Mouse (Mus musculus): ENCODE measurements around the gene 4833439L19Rik.
A peak's percentile ranks its signal among the peaks of the same experiment; 100 is the strongest.

4833439L19Rik gene

DNA sequence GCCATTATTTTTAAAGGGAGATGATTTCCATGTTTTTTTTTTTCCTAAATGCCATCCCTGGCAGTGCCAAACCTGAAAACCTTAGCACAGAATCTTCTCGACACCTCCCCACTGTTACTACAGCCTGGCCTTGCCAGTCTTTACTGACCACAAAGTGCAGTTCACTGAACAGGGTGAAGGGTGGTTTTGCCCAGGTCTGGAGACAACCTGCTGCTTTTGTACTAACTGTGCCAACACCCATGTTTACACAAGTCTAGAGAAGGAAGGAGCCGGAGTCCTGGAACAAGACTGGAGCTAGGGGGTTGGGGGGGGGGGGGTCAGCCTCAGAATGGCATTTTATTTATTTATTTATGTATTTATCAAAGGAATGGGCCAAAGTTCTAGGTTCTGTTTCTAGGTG, 16.1 kb upstream of the 4833439L19Rik start:
- DNase-seq = no peak

DNA sequence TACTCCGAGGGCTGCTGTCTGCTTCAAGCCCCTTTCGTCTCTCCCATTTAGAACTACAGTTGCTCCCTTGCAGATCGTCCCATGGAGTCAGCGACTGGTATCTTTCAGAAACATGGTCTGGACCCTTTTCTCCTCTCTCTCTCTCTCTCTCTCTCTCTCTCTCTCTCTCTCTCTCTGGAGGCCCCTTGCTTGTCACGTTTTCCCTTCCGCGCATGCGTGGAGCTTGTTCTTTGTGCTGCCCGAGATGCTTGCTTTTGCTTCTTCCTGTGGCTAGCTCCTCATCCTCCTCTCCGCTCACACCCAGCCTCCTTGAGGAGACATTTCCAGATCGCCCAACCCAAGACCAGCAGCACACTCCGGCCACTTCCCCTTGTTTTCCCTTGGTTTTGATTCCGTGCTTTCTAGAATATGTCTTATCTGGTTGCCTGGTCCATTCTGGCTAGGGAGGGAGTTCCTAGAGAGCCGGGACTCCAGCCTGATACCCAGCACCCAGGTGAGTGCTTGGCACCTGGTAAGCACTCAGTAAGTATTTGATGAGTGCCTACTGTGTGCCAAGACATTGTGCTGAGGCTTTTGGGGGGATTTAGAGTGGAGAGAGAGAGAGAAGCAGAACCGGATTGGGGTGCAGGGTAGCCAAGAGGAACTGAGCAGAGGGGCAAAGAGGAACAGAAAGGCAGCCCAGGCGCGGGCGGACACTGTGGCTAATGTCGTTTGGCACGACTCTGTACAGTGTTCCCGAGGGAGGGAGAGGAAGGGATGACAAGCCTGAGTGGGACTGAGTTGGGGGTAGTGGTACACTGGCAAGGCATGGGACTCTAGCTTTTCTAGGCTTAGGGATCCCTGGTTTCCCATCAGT, 12.6 kb upstream of the 4833439L19Rik start:
- DNase-seq = no peak

DNA sequence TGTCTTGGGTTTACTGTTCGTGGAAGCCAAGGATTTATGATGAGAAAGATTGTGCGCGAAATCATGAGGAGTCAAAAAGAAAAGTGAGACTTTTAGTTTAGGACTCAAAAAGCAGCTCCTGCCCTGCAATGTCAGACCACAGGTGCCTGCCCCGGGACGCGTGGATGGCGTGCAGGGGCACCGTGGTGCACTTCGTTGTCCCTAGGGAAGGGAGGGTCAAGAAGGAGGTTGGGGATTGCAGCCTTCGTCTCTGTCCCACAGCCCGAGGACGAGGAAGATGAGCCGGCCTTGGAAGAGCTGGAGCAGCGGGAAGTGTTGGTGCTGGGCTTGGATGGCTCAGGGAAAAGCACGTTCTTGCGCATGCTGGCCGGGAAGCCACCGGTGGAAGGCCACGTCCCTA, 10.3 kb upstream of the 4833439L19Rik start:
- DNase-seq = no peak

DNA sequence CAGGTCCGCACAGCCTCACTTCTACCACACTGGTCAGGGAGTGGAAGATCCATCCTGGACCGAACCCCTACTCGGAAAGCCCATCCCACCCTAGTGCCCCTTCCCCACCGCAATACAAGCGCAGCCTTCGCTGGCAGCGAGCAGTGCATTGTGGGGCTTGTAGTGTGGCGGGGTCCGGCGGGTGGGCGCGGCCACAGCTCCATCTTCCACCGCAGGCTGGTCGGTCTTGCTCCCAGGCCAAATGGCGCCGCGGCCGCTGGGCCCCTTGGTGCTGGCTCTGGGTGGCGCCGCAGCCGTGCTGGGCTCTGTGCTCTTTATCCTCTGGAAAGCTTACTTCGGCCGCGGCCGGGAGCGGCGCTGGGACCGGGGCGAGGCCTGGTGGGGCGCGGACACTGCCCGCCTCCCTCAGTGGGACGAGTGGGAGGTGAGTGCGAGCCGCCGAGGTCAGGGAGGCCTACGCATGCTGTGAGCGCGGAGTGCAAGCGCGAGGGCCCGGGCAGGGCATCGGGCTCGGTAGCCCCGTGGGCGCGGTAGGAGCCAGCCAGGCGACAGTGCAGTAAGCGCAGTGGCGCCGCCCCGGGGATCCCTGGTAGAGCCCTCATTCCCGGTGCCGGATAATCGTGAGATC, 9.7 kb upstream of the 4833439L19Rik start, which contains the start of gene Arl10:
Gene Arl10, plus strand, starts transcription at position 162 of the 628 bp plus-strand sequence.
- DNase-seq = peak; percentile 88

DNA sequence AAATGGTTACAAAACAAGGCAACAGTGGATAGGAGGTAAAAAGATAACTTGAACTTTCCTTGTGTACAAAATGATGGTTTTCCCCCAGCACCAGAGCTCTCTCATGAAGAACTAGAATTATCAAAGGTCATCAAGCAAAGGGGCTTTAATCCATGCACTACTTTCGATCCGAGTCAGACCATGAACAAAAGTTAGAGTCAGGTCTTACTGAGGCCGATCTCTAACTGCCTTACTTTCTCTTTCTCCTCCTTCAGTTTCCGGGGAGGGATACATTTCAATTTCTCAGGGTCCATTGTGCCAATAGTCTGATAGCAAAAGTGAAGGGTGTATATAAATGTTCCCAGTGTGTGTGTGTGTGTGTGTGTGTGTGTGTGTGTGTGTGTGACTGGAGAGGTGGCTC, 7.4 kb upstream of the 4833439L19Rik start:
- DNase-seq = no peak

DNA sequence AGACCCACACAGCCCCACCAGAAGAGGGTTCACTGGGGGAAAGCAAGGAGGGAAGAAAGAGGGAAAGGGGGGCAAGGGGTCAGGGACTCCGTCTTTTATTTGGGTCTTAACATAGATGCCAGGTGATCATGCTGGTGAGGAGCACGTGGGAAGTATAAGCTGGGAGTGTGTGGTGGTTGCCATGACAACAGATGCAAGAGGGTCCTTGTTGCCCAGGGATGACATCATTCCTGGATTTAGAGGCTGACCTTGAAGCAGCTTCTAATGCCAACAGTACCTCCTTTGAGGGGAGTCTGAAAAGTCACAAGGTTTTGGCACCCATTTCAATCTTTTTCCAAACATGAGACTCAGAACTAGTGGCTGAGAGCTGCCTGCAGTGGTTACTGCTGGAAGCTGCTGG, 6.4 kb upstream of the 4833439L19Rik start:
- no peak for DNase-seq

DNA sequence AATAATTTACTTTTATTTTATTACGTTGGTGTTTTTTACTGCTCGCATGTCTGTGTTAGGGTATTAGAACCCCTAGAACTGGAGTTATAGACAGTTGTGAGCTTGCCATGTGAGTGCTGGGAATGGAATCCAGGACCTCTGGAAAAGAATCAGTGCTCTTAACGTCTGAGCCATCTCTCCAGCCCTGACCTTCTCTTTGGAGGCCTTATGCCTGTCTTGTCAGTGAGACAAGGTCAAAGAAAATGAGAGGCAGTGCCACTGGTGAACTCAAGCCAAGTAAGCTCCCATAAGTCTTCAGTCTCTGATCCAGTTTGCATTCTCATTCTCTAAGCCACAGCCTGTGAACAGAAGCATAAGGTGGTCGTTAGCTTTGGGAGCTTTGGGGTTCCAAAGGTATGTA, 5.5 kb upstream of the 4833439L19Rik start:
- no peak for DNase-seq

DNA sequence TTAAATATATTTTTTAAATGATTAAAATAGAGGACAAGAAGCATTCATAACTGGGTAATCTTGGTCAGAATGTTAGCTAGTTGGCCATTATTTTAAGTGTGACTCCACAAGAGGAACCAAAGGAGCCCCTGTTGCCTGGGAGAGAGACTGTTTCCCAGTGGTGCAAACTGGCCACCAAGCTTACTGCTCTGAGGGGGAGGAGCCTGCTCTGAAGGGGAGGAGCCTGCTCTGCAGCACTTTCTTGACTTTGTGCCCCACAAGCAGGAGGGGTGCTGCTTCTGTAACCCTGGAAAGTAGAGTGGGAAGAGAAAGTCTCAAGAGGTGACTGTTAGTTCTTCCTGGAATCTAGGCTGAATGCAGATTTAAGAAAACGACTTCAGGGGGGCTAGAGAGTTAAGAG, 4.0 kb upstream of the 4833439L19Rik start:
- DNase-seq = no peak

DNA sequence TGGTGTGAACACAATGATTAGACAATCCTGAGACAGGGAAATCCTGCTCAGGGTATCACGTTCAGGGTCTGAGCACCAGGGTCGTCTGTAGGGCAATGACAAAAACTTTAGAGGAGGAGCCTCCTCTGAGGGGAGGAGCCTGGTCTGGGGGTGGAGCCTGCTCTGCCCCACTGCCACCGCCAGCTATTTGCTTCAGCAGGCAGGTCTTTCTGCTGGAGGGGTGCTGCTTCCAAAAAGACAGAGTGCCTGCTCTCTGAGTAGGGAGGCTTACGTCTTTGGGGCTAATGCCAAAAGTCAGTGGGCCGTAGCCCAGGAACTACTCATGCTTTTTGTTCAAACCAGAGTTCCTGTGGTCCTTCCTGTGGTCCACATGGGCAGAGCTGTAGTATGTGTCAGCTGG, 3.1 kb upstream of the 4833439L19Rik start:
- no peak for DNase-seq

DNA sequence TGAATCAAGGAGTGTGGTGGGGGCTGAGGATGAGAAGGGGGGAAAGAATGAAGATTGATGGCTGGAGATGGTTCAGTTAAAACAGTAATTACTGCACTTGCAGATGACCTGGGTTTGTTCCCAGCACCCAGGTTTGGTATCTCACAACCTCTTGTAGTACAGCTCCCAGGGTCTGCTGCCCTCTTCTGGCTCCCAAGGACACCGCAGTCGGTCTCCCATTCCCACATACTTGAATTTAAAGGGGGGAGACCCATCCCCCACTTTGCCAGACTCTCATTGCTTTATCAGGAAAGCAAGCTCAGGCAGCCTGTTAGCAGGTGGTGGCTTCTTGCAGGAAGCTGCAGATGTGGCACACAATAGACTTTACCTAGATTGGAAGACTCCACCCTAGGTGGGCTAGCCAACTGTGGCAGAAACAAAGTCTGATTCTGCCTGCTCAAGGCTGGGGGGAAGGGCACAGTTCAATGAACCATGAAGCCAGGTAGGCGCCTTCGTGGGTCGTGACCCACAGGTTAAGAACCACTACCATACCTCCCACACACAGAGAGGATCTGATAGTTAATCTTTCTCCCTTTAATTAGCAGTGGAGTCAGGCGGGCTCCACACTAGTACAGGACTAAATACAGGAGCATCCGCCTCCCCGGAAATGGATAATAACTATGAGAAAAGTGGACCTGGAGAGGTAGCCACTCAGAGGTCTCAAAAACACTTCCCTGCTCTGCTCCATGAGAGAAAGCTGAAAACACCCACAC, 535 bp upstream of the 4833439L19Rik start:
- DNase-seq = peak; percentile 75

DNA sequence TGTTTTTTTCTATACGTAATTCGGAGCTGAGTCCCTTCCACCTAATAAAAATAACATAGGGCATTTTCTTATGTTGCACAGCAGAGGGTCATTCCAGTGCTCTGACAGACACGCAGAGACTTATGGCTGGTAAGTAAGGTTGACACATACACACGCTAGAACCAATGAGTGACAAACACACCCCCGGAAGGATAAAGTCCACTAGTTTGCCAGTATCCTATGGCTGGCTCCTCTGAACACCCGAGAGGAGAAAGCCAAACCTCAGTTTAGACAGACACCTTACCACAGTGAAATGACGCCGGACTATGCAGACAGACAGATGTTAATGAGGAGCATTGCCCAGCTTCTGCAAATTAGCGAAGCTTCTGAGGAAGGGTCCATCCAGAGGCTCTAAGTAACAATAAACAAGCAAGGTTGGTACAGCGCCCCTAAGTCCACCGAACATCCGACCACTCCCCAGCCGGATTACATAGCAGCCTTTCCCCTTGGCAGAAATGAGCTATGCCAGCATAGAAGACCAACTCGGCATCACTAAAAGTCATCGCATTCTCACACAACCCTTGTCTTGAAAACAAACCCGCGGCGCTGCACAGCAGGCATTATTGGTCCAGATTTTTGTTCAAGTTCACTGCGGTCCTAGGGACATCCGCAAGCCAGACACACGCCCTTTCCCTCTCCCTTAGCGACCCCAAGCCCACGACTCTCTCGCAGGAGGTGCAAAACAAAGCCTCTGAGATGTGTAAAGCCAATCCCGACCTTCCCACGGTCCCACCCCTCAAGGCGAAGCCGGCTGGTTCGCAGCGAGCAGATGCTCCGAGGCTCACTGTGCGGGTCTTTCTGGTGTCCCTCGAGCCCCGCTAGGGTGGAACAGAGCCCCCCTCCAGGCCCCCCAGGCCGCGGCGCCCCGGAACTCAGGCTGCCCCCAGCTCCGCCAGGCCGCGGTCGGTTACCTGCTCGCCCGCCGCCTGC, 719 bp downstream of the 4833439L19Rik start:
- no peak for DNase-seq

DNA sequence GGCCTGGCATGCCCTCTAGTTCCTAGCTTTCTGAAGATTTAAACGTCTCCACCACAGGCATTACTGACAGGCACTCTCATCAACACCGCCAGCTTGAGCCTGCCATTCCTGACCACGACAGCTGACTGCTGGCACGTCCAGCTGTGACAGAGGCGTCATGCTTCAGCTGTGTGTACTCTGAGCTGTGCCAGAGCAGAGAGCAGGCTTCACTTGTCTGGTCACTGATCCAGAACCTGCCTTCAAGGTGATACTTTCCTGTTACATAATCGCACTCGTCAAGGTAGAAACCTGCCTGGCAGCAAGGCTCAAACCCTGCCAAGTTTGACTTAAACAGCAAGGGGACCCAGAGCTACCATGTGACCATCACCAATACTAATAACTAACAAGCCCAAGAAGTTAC, 2.7 kb downstream of the 4833439L19Rik start:
- DNase-seq = peak; percentile 73

DNA sequence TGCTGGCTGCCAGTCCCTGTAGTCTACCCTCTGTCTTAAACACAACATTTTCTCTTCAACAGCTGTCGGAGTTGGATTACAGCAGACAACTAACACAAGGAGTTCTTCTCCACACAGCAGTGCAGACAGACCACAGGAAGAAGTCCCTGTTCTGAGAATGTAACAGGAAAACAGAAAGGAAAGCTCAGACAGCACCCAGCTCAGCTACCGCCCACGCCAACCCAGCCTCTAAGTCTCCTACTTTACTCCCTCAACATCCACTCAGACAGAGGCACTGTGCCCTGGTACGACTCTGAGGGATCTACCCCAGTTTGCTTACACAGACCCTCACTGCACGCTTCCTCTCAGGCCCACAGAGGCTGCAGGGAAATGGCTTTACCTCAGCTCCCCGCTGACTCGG, 4.6 kb downstream of the 4833439L19Rik start:
- no peak for DNase-seq

DNA sequence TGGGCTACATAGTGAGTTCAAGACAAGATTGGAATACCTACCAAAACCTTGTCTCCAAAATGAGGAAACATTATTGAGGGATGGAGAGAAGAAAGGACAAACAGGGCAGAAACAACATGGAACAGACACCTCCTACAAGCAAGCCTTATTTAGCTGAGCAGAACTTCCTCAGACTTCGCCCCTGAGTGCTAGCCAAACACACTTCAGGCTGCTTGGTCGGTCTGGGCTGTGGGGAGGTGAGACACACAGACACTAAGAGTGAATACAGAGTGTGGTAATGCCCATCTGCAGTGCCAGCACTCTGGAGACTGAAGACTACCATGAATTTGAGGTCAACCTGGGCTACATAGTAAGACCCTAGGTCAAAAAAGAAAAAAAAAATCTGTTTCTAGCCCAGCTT, 5.6 kb downstream of the 4833439L19Rik start:
- no peak for DNase-seq

DNA sequence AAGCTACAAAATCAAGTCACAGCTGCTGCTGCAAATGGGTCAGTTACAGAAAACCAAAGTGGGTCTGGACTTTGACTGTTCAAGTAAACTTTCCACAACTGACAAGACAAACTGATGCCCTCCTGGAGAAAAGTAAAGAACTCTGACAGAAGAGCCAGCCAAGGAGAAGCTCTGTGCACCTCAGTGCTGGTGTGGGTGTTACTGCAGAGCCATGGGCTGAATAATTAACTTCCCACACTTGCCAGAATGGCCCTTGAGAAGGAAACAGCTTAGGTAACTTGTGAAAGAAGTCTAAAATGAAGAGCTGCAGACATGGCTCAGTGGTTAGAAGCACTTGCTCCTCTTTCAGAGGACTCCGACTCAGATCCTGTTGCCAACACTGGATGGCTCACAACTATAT, 7.6 kb downstream of the 4833439L19Rik start:
- DNase-seq = no peak

DNA sequence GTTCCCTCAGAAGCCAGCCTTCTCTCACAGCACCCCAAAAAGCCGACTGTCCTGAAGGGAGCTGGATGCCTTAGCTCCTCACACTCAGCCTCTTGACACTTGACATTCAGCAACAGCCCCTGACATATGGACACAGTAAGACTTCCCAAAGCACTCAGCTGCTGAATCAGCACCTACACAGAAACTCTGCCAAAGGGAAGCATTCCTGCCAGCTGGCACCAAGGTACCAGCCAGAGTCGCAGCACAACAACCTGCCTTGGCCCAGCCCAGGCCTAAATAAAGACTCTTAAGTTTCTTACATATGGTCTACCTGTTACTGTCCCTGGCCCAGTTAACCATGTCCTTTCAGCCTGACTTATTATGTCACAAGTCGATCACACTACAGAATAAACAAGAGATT, 8.4 kb downstream of the 4833439L19Rik start:
- DNase-seq = peak; percentile 35

DNA sequence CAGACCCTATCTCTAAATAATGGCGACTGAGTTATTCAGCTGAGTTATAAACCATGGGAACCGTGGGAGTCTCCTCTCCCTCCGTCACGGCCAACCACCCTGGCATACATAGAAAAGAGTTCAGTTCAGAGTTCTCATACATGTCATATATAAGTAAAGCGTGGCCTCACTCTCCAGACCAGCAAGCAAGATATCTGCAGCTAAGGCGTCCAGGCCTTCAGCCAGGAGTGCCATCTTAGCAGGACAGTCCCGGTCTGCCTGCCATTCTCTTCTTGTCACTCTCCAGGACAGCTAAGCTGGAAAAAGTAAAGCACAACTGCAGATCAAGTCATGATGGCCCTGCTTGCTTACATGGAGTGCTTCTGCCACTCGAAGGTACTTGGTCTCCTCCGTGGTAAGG, 9.1 kb downstream of the 4833439L19Rik start:
- no peak for DNase-seq

DNA sequence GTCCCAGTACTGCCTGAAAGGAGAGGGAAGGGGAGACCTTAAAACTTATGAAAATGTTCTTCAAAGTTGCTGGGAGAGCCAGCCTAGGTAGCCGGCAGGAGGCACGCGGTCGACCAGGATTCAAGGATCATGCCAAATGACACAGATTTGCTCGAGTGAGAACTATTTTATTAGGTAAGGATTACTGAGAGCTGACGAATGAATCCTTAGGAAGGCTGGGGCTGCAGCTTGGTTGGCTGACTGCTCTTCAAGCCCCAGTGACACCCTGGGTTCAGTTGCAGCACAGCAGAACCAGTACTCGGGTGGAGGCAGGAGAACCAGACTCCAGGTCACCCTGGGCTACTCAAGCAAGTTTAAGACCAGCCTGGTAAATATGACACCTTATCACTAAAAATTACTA, 17.2 kb downstream of the 4833439L19Rik start:
- no peak for DNase-seq

DNA sequence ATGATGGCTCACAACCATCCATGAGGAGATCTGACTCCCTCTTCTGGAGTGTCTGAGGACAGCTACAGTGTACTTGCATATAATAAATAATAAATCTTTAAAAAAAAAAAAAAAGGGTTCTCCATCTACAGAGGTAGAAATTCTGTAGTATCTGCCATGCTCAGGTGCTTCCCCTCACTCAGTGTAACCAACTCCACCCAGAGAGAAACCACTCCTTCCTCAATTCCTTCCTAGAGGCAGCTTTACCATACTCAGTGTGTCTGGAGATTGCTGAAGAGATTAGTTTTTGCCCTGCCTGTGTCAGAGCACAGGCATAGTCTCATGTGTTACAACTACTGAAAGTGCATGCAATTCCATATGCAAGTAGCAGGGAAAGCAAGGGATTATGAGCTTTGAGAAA, 33.1 kb downstream of the 4833439L19Rik start:
- DNase-seq = no peak

DNA sequence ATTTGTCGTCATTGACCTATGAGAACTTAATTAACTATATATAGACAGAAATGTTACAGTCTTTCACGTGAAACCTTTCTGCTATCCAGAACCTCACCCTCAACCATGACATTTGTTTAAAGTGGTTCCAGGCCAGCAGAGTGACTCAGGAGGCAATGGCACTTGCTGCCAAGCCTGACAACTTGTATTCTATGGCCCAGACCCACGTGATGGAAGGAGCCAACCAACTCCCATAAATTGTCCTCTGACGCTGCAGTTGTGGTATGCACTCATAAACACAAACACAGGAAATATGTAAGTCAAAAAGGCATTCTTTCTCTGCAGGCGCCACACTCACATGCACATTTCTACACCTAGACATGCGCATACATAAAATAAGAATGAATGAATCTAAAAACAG, 38.1 kb downstream of the 4833439L19Rik start:
- no peak for DNase-seq

DNA sequence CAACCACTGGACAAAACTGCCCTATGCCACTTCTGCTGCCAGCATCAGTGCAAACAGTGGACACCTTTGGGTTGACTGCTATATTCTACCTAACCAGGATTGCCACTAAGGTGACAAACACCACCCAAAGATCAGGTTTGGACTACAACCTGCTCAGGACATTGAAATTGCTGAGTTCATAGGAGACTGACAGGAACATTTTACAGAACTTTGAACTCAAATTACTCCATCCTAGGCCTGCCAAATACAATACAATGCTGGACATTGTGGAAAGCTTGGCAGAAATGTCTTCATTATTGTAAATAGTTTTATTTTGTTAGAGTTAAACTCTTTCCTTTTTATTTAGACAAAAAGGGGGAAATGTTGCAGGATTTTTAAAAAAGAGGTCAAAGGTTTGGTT, 44.1 kb downstream of the 4833439L19Rik start:
- DNase-seq = no peak

DNA sequence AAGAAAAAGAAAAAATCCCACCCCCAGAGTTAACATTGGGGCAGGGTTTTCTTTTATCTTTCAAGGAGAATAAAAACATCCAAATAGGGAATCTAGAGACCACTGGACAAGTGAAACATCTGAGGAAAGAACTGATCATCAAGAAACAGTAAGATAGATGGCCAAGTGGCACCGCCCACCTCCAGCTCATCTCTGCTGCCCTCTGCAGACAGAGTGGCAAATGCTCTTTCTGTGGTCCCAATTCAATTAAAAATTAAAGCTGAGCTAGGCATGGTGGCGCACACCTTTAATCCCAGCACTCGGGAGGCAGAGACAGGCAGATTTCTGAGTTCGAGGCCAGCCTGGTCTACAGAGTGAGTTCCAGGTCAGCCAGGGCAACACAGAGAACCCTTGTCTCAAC, 45.0 kb downstream of the 4833439L19Rik start:
- DNase-seq = peak; percentile 11

DNA sequence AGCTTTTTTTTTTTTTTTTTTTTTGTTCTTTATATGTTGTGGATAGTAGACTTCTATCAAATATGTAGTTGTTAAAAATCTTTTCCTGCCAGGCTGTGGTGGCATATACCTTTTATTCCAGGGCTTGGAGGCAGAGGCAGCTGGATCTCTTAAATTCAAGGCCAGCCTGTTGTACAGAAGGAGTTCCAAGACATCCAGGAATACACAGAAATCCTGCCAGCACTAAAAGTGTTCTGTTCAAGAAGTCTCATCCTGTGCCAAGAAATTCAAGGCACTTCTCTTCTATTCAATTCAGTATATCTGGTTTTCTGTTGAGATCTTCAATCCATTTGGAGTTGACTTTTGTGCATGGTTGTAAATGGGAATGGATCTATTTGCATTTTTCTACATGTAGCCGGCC, 59.3 kb downstream of the 4833439L19Rik start:
- DNase-seq = no peak
